Mouse (Mus musculus) gastrocnemius, postnatal 10 days (tissue): ENCODE results near the gene Olfr155. TPM values are rescaled to one million over a fixed set of nuclear protein-coding genes. Genes with fewer than 3 reads are reported as not detected.
A peak's percentile ranks its signal among the peaks of the same experiment; 100 is the strongest.

Experiments
- DNase-seq: peaks from one replicate; pipeline ENCODE4 v3.0.0; 2021; ENCODE audit warnings: mixed read lengths
- long read RNA-seq, 2 experiments: library from polyadenylated mRNA; stranded (forward); transcript quantifications; one replicate each; pipeline ENCODE4 v2.0.0; 2021
- total RNA-seq, 2 experiments: library from RNA; stranded (reverse); gene quantifications; 2 replicates each; pipeline ENCODE4 v1.2.3; 2021

The Olfr155 gene
- not detected for total RNA-seq
- long read RNA-seq, experiment 1, result 0 reads
- long read RNA-seq, experiment 2, result 0 reads

GRCm38 (mm10) chr4:43851265-43851664, at the start of gene Olfr155:
Gene Olfr155 (plus strand): TSS chr4:43851565.
- no peak for DNase-seq

DNA sequence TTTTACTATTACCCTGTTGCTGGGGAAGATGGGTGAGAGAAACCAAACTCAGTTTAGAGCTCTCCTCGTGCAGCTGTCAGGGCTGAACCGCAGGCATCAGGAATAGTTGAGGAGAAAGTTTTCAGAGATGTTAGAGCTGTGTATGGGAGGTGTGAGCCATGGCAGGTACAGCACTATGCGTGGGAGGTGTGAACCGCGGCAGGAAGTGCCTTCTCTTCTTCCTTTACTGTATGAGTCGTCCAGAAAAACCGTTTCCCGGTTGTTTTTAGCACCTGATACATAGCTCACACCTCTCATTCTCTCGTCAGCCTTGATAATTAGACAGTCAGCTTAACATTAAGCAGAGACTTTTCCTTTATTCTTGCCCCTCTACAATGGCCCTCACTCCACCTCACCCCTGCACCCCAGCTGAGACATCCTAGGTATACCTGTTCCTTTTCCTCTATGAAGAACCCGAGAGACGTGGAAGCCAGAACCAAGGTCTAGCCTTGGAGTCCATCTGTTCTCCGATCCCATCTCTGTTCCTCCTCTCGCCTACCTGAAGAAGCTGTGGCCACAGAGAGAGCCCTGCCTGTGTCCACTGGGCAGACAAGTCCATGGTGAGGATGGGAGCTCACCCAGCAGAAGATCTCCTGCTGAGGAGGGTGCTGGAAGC, 28.3 kb upstream of the Olfr155 start:
- DNase-seq, result no peak

GRCm38 (mm10) chr4:43823845-43824337, 27.5 kb upstream of the Olfr155 start, which contains the start of gene Olfr156:
Gene Olfr156 (minus strand): TSS chr4:43823895.
- DNase-seq, result no peak

GRCm38 (mm10) chr4:43828806-43829205, 22.6 kb upstream of the Olfr155 start:
- DNase-seq, result no peak

GRCm38 (mm10) chr4:43832031-43832430, 19.3 kb upstream of the Olfr155 start:
- no peak for DNase-seq

DNA sequence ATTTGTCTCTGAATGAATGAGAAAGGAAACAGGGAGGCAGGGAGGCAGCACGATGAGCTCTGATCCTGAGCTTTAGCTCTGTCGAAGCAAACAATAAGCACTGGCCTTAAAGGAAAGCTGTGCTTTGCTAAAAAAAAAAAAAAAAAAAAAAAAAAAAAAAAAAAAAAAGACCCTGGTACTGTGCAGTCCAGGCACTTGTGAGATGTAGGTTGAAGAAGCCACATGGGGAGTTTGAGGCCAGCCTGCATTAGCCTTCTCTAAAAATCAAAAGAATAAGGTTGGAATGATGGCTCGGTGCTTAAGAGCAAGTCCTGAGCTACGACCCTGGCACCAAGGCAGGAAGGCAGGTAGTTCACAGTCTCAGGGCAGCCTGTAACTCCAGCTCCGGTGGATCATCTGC, 17.6 kb upstream of the Olfr155 start:
- DNase-seq, result no peak

DNA sequence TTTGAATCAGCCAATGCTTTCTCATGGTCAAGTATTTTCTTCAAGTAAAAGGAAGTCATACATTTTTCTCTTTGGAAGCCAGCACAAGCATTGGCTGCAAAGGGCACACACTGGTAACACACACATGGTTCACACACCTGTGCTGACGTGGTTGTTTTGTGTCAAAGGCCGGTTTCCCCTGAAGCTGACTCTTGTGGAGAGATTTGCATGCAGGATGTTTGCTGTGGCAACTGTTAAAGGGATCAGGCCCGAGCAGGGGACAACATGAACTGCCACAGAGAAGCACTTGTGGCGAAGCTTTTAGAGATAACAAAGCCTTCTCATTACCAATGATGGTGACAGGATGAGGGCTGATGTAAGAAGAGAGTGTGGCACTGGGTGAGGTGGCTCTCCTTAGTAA, 16.6 kb upstream of the Olfr155 start:
- no peak for DNase-seq

DNA sequence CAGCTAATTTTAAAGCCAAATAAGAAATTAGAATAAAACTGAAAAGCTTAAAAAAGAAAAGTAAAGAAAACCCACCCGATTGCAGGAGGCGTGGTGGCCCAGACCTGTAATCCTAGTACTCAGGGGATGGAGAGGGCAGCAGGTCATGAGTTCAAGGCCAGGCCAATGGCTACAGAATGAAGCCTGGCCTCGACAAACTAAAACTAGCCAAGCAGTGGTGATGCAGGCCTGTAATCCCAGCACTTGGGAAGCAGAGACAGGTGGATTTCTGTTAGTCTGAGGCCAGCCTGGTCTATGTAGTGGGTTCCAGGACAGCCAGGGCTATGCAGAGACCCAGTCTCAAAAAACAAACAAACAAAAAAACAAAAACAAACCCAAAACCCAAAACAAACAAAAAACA, 13.0 kb upstream of the Olfr155 start:
- no peak for DNase-seq

GRCm38 (mm10) chr4:43840101-43840500, 11.3 kb upstream of the Olfr155 start, which contains the start of gene Olfr157:
Gene Olfr157 (minus strand): TSS chr4:43840201.
- no peak for DNase-seq

- no peak for DNase-seq
These were observed 2.7 kb downstream of the Olfr155 start for GRCm38 (mm10) chr4:43854101-43854500.

DNA sequence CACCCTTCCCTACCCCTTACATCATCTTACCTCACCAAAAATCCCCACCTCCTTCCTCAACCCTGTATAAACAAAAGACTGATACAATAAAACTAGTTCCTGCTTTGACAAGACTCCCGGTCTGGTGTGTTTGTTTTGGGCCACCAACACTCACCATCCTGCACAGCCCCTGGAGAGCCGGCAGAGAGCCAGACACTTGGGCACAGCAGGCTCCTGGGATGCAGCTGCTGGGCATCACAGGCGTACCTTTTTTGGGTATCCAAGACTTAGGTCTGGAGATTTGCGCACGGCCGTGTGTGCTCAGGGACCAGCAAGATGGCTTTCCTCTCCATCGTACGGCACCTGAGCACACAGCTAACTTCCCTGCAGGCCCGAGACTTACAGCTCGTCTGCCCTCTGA, 8.5 kb downstream of the Olfr155 start:
- DNase-seq, result no peak

DNA sequence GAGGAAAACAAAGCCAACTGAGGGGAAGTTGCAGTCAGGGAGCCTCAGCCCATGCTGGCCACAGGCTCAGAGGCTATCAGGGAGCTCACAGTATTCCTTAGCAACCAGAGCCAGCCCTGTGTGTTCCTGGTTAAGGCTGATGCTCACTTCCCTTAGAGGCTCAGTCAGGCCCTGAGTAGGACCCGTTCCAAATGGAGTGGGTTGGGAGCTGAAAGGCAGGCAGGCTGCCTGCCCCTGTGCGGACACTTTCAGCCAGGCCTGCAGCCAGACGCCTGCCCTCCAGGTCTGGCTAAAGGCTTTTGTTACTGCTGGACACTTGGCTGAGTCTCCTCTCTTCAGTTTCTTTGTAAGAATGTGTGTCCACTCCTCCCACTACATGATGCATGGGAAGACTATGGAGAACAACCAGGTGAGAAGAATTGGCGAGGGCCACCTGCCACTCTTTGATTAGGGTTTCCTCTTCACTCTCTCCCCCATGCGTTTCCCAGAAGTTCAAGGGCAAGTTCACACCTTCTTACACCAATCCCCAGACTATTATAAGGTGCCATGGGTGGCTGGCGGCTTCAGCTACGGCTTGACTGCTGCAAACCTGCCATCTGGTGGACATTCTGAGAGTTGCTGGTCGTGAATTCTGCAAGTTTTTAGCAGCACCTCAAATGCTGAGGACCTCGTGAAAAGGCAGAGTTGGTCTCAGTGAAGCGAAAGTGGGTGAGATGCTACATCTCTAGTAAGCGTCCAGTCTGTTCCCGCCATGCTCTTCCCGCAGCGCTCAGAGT, 9.6 kb downstream of the Olfr155 start:
- peak; percentile 66 for DNase-seq

DNA sequence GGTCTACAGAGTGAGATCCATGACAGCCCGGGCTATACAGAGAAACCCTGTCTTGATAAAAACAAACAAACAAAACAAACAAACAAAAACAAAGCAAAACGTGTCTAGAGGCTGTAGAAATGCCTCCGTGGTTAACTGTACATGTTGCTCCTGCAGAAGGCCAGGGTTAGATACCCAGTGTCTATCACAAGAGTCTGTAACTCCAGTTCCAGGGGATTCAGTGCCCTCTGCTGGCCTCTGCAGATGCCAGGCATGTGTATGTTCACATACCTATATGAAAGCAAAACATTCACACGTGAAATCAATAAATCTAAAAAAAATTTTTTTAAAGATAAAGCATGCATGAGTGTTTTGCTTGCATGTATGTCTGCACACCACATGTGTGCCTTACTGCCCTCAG, 11.9 kb downstream of the Olfr155 start:
- DNase-seq, result no peak

DNA sequence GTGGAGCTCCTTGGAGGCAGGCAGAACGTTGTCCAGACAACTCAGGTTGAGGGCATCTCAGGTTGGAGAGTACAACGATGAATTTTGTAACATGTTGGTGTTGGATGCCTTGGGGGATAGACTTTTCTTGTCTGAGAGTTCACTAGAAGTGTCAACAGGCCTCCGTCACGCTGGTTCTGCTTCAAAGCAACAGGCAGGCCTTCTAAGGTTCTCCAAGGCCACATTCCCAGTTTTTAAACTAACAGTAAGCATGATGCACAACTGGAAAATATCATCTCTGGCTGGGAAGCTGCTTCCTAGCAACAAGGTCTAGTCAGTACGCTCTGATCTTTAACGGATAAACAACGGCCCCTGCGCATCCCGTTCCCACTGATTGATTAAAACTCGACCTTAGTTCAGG, 18.5 kb downstream of the Olfr155 start:
- no peak for DNase-seq

DNA sequence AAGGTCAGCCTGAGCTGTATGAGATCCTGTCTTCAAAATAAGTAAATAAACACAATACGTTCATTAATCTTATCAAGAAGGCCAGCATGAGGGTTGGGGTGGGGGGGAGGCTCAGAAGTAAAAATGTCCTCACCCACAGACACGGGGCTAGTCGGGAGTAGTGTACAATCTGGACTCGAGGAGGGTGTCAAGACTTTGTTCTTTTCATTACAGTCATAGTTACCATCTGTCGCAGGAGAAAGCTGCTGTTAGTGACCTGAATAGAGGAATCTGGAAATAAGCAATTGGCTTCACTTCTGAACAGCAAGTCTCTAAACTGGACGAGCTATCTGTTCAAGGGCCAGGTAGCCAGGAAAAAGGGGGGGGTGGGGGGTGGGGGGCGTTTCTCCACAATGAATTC, 23.1 kb downstream of the Olfr155 start:
- DNase-seq, result no peak

- DNase-seq, result peak; percentile 91
These were observed 24.0 kb downstream of the Olfr155 start, which contains the start of gene Reck for GRCm38 (mm10) chr4:43875160-43875918. Gene Reck (plus strand): TSS chr4:43875530.

DNA sequence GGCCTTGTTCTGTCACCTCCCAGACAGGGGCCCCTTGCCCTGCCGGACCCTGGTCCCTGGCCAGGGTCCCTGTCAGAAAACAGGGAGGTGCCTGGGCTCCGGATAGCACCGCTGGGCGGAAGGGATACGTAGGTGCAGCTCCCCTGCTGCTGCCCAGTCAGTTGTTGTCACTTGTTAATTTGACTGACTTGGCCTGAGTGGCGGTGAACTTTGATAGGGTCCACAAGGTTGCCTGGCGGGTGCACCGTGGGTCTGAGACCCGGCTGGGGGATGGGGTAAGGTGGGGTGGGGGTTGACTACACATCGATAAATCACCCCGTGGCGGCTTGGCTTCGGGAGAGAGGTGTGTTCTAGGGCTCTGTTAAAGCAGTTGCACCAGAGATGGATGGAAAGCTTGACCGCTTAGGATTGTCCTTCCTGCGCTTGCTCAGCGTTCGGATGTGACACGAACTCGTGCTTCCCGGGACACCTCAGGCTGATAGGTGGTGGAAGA, 24.6 kb downstream of the Olfr155 start:
- peak; percentile 14 for DNase-seq

GRCm38 (mm10) chr4:43877230-43877629, 25.9 kb downstream of the Olfr155 start:
- no peak for DNase-seq

GRCm38 (mm10) chr4:43878121-43878776, 26.9 kb downstream of the Olfr155 start:
- DNase-seq, result no peak

GRCm38 (mm10) chr4:43879566-43879965, 28.2 kb downstream of the Olfr155 start:
- no peak for DNase-seq

GRCm38 (mm10) chr4:43884196-43884595, 32.8 kb downstream of the Olfr155 start:
- no peak for DNase-seq

- DNase-seq, result no peak
These were observed 39.9 kb downstream of the Olfr155 start for GRCm38 (mm10) chr4:43891247-43891646.
